Mouse (Mus musculus) liver, adult 2 months (tissue): ENCODE measurements around the gene Pink1.

Source experiments
- CTCF ChIP-seq: fragments of 200-500 bp; IDR thresholded peaks from 2 replicates; pipeline ENCODE4 v1.5.1; 2011; ENCODE audit warnings: low read depth, low read length, control low read depth
- POLR2A ChIP-seq: fragments of 200-500 bp; IDR thresholded peaks from 2 replicates; pipeline ENCODE4 v1.6.1; 2011; ENCODE audit warnings: low read length, control low read depth; ENCODE audit not compliant: insufficient read depth; ENCODE audit errors: extremely low read depth

DNA sequence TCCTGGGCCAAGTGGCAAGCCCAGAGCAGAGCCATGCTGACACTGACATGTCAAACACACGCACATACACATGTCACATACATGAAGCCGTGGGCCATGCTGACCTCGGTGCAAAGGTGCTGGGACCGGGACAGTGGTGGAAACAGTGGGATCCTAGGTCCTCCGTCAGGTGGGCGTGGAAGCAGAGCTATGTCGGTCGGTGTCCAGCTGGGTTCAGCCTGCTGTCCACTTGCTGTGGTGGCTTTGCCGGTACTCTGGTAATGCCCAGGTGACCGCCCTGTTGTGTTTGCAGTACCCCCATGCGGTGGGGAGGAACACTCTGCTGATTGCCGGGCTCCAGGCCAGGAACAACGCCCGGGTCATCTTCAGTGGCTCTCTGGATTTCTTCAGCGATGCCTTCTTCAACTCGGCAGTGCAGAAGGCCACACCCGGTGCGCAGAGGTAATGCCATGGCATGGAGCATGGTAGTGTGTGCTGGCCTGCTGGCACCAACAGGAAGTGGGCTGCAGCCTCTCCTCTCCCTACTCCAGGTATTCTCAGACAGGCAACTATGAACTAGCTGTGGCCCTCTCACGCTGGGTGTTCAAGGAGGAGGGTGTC, 15.7 kb downstream of the Pink1 start:
- TF ChIP-seq POLR2A (no peak), CTCF (no peak)
